ENCODE assay signal across 16 mouse cellular contexts in genomic region chr3:8141664-8142084, GRCm38 (mm10).
DNase-seq lines count a peak whose midpoint lies in the region; ATAC-seq and TF ChIP-seq lines count a peak whose summit lies in the region.
"Had no signal": no experiment of that assay in that cellular context is flagged by ENCODE, and none has a peak within 500 bp of the region (broad histone marks: within the 10 kb centered on the region; RNA-seq: fewer than 3 reads in every experiment).

No protein-coding gene starts in this region.

- DNase-seq in cerebellum, postnatal 14 days = peak; percentile 34 to 54
- no peak for DNase-seq in cerebellum, adult 8-10 months
- peak; percentile 48 for DNase-seq in left cerebral cortex, postnatal 4 days
- DNase-seq in left cerebral cortex, adult 18-20 months (ENCODE audit: low spot score in 2 of 2) = no peak
- peak; percentile 41 for DNase-seq in Muller cell, postnatal 12 days (ENCODE audit: inconsistent ontology term)
- peak; percentile 63 for DNase-seq in hindbrain, postnatal 0 days (ENCODE audit: low spot score)
- no peak for DNase-seq in thymus, postnatal 25 days
- no peak for DNase-seq in limb, embryonic 10.5 days (ENCODE audit: low spot score)
- DNase-seq: B cell, adult 2 months; gastrocnemius, adult 2 months; heart, postnatal 36 days; kidney, adult 2 months had no signal

- no peak overlapping the region for H3K27ac ChIP-seq in hindbrain, postnatal 0 days
- no peak overlapping the region for H3K27ac ChIP-seq in limb, embryonic 10.5 days
- H3K27ac ChIP-seq: gastrocnemius, adult 2 months; heart, embryonic 10.5 days; limb, embryonic 12.5 days; neural tube, embryonic 13.5 days had no signal

- H3K4me3 ChIP-seq in hindbrain, postnatal 0 days (ENCODE audit: low read length) = no peak overlapping the region
- H3K4me3 ChIP-seq in limb, embryonic 10.5 days = no peak overlapping the region
- H3K4me3 ChIP-seq: gastrocnemius, adult 2 months; heart, embryonic 10.5 days; limb, embryonic 12.5 days; megakaryocyte, embryonic 14.5 days; neural tube, embryonic 13.5 days had no signal

- intact Hi-C loops in left cerebral cortex, postnatal 4 days (cut with DNase I) = no loop called here

- no peaks in the 10 kb centered on the region for H3K4me1 ChIP-seq in hindbrain, postnatal 0 days (ENCODE audit: insufficient read depth, low read length)
- no peaks in the 10 kb centered on the region for H3K4me1 ChIP-seq in limb, embryonic 10.5 days
- H3K4me1 ChIP-seq: heart, embryonic 10.5 days; limb, embryonic 12.5 days; megakaryocyte, embryonic 14.5 days; neural tube, embryonic 13.5 days had no signal

- no peak overlapping the region for H3K4me2 ChIP-seq in hindbrain, postnatal 0 days (ENCODE audit: low read depth, low read length)
- H3K4me2 ChIP-seq: limb, embryonic 12.5 days; neural tube, embryonic 13.5 days had no signal

- no peak for TF ChIP-seq CTCF in hindbrain, postnatal 0 days (IDR thresholded peaks at IDR 0.05; ENCODE audit: low read depth)

- H3K27me3 ChIP-seq in hindbrain, postnatal 0 days (ENCODE audit: insufficient read depth, low read length) = no peaks in the 10 kb centered on the region
- H3K27me3 ChIP-seq in limb, embryonic 10.5 days (ENCODE audit: low read depth, poor library complexity, severe bottlenecking) = no peaks in the 10 kb centered on the region
- H3K27me3 ChIP-seq: limb, embryonic 12.5 days; megakaryocyte, embryonic 14.5 days; neural tube, embryonic 13.5 days had no signal

- no peak overlapping the region for H3K9ac ChIP-seq in hindbrain, postnatal 0 days (replicated peaks; ENCODE audit: low read length)
- H3K9ac ChIP-seq: limb, embryonic 12.5 days; neural tube, embryonic 13.5 days had no signal

- H3K36me3 ChIP-seq in hindbrain, postnatal 0 days (ENCODE audit: insufficient read depth, low read length) = no peaks in the 10 kb centered on the region
- no peaks in the 10 kb centered on the region for H3K36me3 ChIP-seq in limb, embryonic 10.5 days
- H3K36me3 ChIP-seq: heart, embryonic 10.5 days; limb, embryonic 12.5 days; neural tube, embryonic 13.5 days had no signal

- H3K9me3 ChIP-seq in hindbrain, postnatal 0 days (ENCODE audit: low read length) = no peaks in the 10 kb centered on the region
- H3K9me3 ChIP-seq in limb, embryonic 10.5 days (replicated peaks) = no peaks in the 10 kb centered on the region
- H3K9me3 ChIP-seq: heart, embryonic 10.5 days; limb, embryonic 12.5 days; neural tube, embryonic 13.5 days had no signal

- peak; percentile 89 for ATAC-seq in hindbrain, postnatal 0 days

- WGBS in hindbrain, postnatal 0 days = 48% methylated on average over 2 of the region's 2 CpGs
- 61% methylated on average over 2 of the region's 2 CpGs for WGBS in limb, embryonic 10.5 days

Comparison
In these comparisons a context has a peak if more than half of its experiments do, and no peak if none do; other contexts are left out.
1. DNase-seq: peak in cerebellum, postnatal 14 days (2 of 2), left cerebral cortex, postnatal 4 days (single experiment), Muller cell, postnatal 12 days (single experiment) and hindbrain, postnatal 0 days (single experiment); none in cerebellum, adult 8-10 months (single experiment), left cerebral cortex, adult 18-20 months (0 of 2), thymus, postnatal 25 days (single experiment) and limb, embryonic 10.5 days (single experiment).